Mouse (Mus musculus) liver, embryonic 16.5 days (tissue): ENCODE results near the gene Mcat. TPM values are rescaled to one million over a fixed set of nuclear protein-coding genes. Genes with fewer than 3 reads are reported as not detected.
A peak's percentile ranks its signal among the peaks of the same experiment; 100 is the strongest.

Experiments used
- ATAC-seq: fragments of 200-750 bp; cut with Nextera tagmentation; 2 replicates; pipeline ENCODE4 v1.8.0; 2017; ENCODE audit warnings: low read depth, mild to moderate bottlenecking, moderate number of reproducible peaks, moderate library complexity
- H3K27ac ChIP-seq: fragments of 300-500 bp; sonication (generic); 2 replicates; pipeline ENCODE4 v1.5.1; 2014; ENCODE audit warnings: mild to moderate bottlenecking, low read length
- H3K27me3 ChIP-seq: fragments of 300-500 bp; sonication (generic); 2 replicates; pipeline ENCODE4 v1.6.1; 2014; ENCODE audit warnings: low read depth, low read length, mixed read lengths; ENCODE audit not compliant: control insufficient read depth, insufficient read depth
- H3K36me3 ChIP-seq: fragments of 300-500 bp; sonication (generic); 2 replicates; pipeline ENCODE4 v1.6.1; 2014; ENCODE audit warnings: mild to moderate bottlenecking; ENCODE audit not compliant: control insufficient read depth, insufficient read depth
- H3K4me1 ChIP-seq: fragments of 300-500 bp; sonication (generic); 2 replicates; pipeline ENCODE4 v1.6.1; 2014; ENCODE audit warnings: low read depth, low read length, mixed read lengths; ENCODE audit not compliant: control insufficient read depth
- H3K4me2 ChIP-seq: fragments of 300-500 bp; sonication (generic); 2 replicates; pipeline ENCODE4 v1.6.1; 2014; ENCODE audit warnings: low read depth, low read length, mixed read lengths
- H3K4me3 ChIP-seq: fragments of 300-500 bp; sonication (generic); 2 replicates; pipeline ENCODE4 v1.5.1; 2014; ENCODE audit warnings: low read depth, mild to moderate bottlenecking, low read length
- H3K9ac ChIP-seq: fragments of 300-500 bp; sonication (generic); 2 replicates; pipeline ENCODE4 v1.6.1; 2014; ENCODE audit warnings: low read depth, low read length
- H3K9me3 ChIP-seq: fragments of 300-500 bp; sonication (generic); replicated peaks from 2 replicates; pipeline ENCODE4 v1.6.1; 2016; ENCODE audit warnings: low read length; ENCODE audit not compliant: control insufficient read depth
- WGBS: fragments of 180-500 bp; shearing (Covaris S2); extraction: QIAGEN DNeasy Blood & Tissue Kit; methylation state at CpG from one replicate; pipeline ENCODE4 v1.1.7; 2014; ENCODE audit not compliant: insufficient replicate concordance; 5-methylcytosine and 5-hydroxymethylcytosine counted together
- polyA plus RNA-seq: library from polyadenylated mRNA; unstranded; fragments of >200 nt; fragmentation: Nextera tagmentation; extraction: Ambion mirVana; gene quantifications from 2 replicates; pipeline ENCODE4 v1.2.1, GENCODE M21; 2015

Gene Mcat
- polyA plus RNA-seq, 1 experiment from 2014 or later: 13.1 TPM

DNA sequence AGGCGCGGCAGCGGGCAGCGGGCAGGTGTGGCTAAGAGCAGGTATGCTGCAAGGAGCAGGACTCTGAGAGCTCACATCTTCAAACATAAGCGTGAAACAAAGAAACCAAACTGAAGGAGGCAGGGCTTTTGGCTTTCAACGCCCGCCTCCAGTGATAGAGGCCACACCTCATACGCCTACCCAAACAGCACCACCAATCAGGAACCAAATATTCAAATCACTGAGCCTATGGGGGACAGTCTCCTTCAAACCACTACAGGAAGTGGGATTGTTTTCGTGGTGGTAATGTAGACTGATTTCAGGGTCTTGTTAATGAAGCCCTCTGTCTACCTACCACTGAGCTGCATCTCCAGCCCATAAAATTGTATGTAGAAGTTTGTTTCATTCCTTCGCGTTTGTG is 6.1 kb upstream of the Mcat start:
- Histone ChIP-seq H3K9ac (no peak overlapping the region), H3K4me3 (no peak overlapping the region), H3K27ac (no peak overlapping the region), H3K4me2 (no peak overlapping the region), H3K27me3 (no peaks in the 10 kb centered on the region), H3K9me3 (no peaks in the 10 kb centered on the region), H3K4me1 (peaks cover 30% of the 10 kb centered on the region), H3K36me3 (peaks cover 20% of the 10 kb centered on the region)
- 59% methylated on average over 11 of the region's 11 CpGs for WGBS
- ATAC-seq: no peak

DNA sequence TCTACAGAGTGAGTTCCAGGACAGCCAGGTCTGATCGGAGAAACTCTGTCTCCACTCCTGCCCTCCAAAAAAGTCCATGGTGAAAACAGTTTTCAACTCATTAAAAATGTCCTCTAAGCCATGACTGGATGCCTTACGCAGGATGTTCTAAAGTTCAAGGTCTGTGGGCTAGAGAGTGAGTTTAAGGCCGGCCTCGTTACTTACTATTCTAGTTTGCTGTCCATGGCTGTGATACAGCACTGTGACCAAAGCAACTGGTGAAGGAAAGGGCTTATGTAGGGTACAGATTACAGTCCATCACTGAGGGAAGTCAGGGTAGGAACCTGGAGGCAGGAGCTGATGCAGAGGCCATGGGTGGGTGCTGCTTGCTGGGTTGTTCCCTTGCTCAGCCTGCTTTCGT is 5.0 kb upstream of the Mcat start:
- H3K4me1 ChIP-seq: peaks cover 34% of the 10 kb centered on the region
- ATAC-seq: no peak
- H3K4me2 ChIP-seq: no peak overlapping the region
- no peak overlapping the region for H3K27ac ChIP-seq
- no peaks in the 10 kb centered on the region for H3K9me3 ChIP-seq
- peaks cover 10% of the 10 kb centered on the region for H3K36me3 ChIP-seq
- no peak overlapping the region for H3K9ac ChIP-seq
- WGBS: 91% methylated on average over 5 of the region's 5 CpGs
- no peaks in the 10 kb centered on the region for H3K27me3 ChIP-seq
- H3K4me3 ChIP-seq: no peak overlapping the region

DNA sequence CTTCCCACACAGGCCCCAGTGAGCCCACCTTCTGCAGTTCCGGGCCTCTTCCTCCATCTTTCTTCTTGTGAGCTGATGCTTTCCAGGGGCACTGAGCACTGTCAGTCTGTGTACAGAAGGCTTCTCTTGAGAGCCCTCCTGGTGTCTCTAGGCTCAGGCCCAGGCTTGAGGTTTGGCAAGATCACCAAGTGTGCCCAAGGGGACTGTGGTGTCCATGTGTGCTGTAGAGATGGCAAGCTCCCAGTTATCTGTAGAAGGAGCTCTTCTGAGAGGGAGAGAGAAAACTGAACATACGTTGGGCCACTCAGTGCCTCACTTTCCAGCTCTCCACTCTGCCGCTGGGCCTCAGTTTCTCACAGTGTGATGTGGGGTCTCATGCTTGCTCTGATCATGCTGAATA is 4.1 kb upstream of the Mcat start:
- no peak overlapping the region for H3K9ac ChIP-seq
- no peaks in the 10 kb centered on the region for H3K9me3 ChIP-seq
- ATAC-seq: no peak
- 0 out of 2 replicates have a peak overlapping the region, but pooled peaks have one; percentile 3 for H3K27ac ChIP-seq
- peaks cover 10% of the 10 kb centered on the region for H3K36me3 ChIP-seq
- H3K4me2 ChIP-seq: no peak overlapping the region
- H3K27me3 ChIP-seq: no peaks in the 10 kb centered on the region
- H3K4me1 ChIP-seq: peaks cover 40% of the 10 kb centered on the region
- 83% methylated on average over 3 of the region's 3 CpGs for WGBS
- H3K4me3 ChIP-seq: no peak overlapping the region

DNA sequence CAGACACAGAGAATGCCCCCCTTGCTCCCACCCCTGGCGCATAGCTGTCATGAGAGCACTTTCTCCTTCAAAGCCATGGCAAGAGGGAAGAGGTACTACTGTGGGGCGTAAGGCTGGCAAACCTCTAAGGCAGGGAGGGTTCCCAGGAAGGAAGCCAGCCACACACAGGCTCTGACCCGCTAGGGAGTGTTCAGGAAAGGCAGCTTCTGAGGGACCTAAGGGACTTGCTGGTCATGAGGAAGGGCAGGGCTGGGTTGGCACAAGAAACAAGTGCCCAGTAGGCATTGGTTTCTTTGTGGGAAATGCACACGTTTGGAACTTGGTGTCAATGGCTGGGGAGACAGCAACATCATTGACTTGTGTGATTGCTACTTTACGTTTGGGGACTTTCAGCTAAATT is 2.4 kb upstream of the Mcat start:
- Histone ChIP-seq H3K4me1 (peaks cover 46% of the 10 kb centered on the region), H3K4me3 (peak overlapping the region; percentile 47), H3K9me3 (no peaks in the 10 kb centered on the region), H3K27ac (peak overlapping the region; percentile 74), H3K36me3 (no peaks in the 10 kb centered on the region), H3K4me2 (peak overlapping the region; percentile 60), H3K27me3 (no peaks in the 10 kb centered on the region), H3K9ac (peak overlapping the region; percentile 49; the same call in 1 of the 2 replicates)
- 72% methylated on average over 5 of the region's 5 CpGs for WGBS
- no peak for ATAC-seq

DNA sequence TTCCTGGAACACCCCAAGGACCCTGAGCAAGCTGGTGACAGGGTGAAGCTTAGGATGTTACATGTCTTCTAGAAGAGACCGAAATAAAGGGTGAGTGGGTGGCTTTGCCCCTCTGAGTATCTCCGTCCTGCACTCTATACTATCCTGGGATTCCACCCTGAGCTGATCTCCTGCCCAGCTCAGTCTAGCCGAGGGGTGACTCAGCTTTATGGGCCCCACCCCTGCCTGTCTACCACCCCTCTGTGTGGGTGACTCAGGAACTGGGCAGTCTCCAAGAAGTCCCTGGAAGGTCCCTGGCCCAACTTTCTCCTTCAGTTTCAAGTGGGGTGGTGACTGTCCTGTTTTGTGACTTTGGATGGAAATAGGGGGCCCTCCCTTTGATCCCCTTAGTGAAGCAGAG is 1.8 kb upstream of the Mcat start:
- ATAC-seq: peak; percentile 88
- peak overlapping the region; percentile 60 for H3K4me2 ChIP-seq
- no peaks in the 10 kb centered on the region for H3K36me3 ChIP-seq
- H3K27me3 ChIP-seq: no peaks in the 10 kb centered on the region
- peak overlapping the region; percentile 47 for H3K4me3 ChIP-seq
- H3K27ac ChIP-seq: peak overlapping the region; percentile 74
- WGBS: 58% methylated on average over 3 of the region's 3 CpGs
- H3K9me3 ChIP-seq: no peaks in the 10 kb centered on the region
- H3K4me1 ChIP-seq: peaks cover 46% of the 10 kb centered on the region
- H3K9ac ChIP-seq: peak overlapping the region; percentile 49

DNA sequence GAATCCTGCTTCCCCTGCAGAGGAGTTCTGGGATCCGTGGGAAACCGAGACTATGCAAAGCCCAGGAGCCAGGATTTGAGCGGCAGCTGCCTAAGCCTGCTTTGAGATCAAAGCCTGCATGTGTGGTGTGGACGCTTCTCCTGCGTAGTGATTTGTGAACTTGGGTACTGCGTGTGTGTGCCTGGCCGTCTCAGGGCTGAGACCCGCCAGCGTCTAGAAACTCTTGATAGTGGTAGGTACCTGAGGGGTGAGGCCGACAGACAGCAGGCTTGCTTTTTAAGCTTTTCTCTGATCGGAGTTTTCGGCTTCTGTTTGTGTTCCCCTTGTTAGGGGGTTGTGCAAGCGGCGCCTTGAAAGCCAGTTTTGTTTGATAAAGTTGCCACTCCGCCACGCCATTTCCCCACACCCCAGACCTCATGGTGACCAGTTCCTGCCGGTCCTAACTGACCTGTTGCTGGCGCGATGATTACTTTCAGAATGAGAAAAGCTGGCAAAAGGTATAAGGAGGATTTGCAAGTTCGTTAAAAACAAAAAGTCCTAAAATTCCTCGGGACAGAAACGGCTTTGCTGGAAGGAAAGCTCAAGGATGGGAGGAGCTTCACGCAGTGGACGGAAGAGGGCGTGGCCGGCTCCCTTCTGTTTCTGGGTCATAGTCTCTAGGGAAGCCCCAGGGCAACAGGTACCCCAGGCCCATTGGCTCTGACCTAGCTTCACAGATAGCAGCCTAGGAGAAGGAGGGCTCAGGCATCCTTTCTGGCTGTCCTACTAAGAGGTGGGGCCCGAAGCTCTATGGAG is 467 bp upstream of the Mcat start:
- 2% methylated on average over 27 of the region's 27 CpGs for WGBS
- Histone ChIP-seq H3K27ac (peak overlapping the region; percentile 95), H3K9me3 (no peaks in the 10 kb centered on the region), H3K4me2 (peak overlapping the region; percentile 83), H3K27me3 (no peaks in the 10 kb centered on the region), H3K9ac (peak overlapping the region; percentile 86), H3K4me3 (peak overlapping the region; percentile 77), H3K4me1 (peaks cover 40% of the 10 kb centered on the region), H3K36me3 (no peaks in the 10 kb centered on the region)
- peak; percentile 14; the same call in 1 of the 2 replicates for ATAC-seq

DNA sequence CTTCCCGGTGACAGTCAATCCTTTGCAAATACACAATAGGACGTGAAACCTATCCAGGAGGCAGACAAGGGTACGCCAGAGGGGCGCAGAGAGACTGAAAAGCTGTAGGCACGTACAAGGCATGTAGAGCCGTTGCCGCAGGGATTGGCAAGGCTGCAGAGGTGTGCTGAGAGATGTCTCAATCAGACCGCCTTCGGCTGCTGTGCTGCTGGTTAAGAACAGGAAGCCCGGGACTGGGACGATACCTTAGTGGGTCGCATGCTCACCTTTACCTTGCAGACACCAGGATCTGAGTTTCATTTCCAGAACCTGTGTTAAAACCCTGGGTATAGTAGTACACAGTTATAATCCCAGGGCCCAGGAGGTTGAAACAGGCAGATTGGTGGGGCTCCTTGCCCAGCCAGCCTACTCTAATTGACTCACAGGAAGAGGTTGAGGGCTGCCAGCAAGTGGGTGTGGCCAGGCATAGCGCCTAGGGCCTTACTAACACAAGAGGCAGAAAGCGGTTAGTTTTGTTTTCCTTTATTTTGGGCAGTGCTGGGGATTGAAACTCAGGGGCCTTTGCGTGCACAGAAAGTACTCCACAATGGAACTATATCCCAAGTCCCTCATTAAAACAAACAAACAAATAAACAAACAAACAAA is 839 bp downstream of the Mcat start:
- Histone ChIP-seq H3K27ac (peak overlapping the region; percentile 95), H3K4me1 (peaks cover 35% of the 10 kb centered on the region), H3K9me3 (no peaks in the 10 kb centered on the region), H3K4me3 (peak overlapping the region; percentile 77), H3K27me3 (no peaks in the 10 kb centered on the region), H3K9ac (peak overlapping the region; percentile 86), H3K36me3 (no peaks in the 10 kb centered on the region), H3K4me2 (peak overlapping the region; percentile 83)
- 28% methylated on average over 15 of the region's 15 CpGs for WGBS
- peak; percentile 44 for ATAC-seq

DNA sequence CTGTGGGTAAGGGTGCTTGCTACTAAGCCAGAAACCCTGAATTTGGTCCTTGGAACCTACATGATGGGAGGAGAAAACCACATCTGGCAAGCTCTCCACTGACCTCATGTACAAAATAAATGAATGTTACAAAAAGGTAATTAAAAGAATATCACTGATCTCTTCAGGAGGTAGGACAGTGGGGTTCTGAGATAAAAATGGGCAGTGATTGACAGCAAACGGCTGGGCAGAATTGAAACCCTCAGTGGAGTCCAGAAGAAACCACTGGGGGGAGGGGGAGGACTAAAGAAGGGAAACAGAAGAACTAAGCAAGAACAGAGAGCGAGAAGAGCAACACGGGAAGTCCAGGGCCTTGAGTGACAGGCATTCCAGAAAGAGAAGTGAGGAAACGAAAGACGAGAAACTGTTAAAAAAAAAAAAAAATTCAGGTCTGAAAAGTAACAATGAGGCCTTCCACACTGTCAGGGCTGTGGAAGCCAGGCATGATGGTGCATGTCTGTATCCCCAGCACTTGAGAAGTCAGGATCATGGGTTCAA is 2.6 kb downstream of the Mcat start:
- no peak for ATAC-seq
- H3K4me2 ChIP-seq: no peak overlapping the region
- peaks cover 30% of the 10 kb centered on the region for H3K4me1 ChIP-seq
- H3K9me3 ChIP-seq: no peaks in the 10 kb centered on the region
- peak overlapping the region; percentile 15; the same call in 1 of the 2 replicates for H3K27ac ChIP-seq
- no peak overlapping the region for H3K4me3 ChIP-seq
- no peak overlapping the region for H3K9ac ChIP-seq
- WGBS: 22% methylated on average over 5 of the region's 5 CpGs
- H3K36me3 ChIP-seq: no peaks in the 10 kb centered on the region
- H3K27me3 ChIP-seq: no peaks in the 10 kb centered on the region
